Mouse (Mus musculus) kidney, embryonic 15.5 days (tissue): ENCODE results near the gene Abca8b. TPM values are rescaled to one million over a fixed set of nuclear protein-coding genes. Genes with fewer than 3 reads are reported as not detected.
"Not testable (repeated sequence)": the region's sequence is repeated elsewhere in the genome, so short reads cannot be mapped to it uniquely, and the experiment has no call there.

ENCODE experiments used
- ATAC-seq: fragments of 200-750 bp; cut with Nextera tagmentation; replicated peaks from 2 replicates; pipeline ENCODE4 v1.8.0; 2017; ENCODE audit warnings: moderate TSS enrichment; ENCODE audit not compliant: low FRiP score
- H3K27ac ChIP-seq: fragments of 300-500 bp; sonication (generic); 2 replicates; pipeline ENCODE4 v1.5.1; 2015; ENCODE audit warnings: mild to moderate bottlenecking, inconsistent platforms
- H3K27me3 ChIP-seq: fragments of 300-500 bp; sonication (generic); 2 replicates; pipeline ENCODE4 v1.6.1; 2015; ENCODE audit warnings: inconsistent platforms
- H3K36me3 ChIP-seq: fragments of 300-500 bp; sonication (generic); 2 replicates; pipeline ENCODE4 v1.6.1; 2015; ENCODE audit warnings: inconsistent platforms
- H3K4me1 ChIP-seq: fragments of 300-500 bp; sonication (generic); 2 replicates; pipeline ENCODE4 v1.6.1; 2015; ENCODE audit warnings: inconsistent platforms
- H3K4me2 ChIP-seq: fragments of 300-500 bp; sonication (generic); 2 replicates; pipeline ENCODE4 v1.6.1; 2015; ENCODE audit warnings: moderate library complexity, mild to moderate bottlenecking, inconsistent platforms
- H3K4me3 ChIP-seq: fragments of 300-500 bp; sonication (generic); replicated peaks from 2 replicates; pipeline ENCODE4 v1.5.1; 2015; ENCODE audit warnings: mild to moderate bottlenecking, inconsistent platforms
- H3K9ac ChIP-seq: fragments of 300-500 bp; sonication (generic); 2 replicates; pipeline ENCODE4 v1.6.1; 2015; ENCODE audit warnings: mild to moderate bottlenecking, inconsistent platforms
- H3K9me3 ChIP-seq: fragments of 300-500 bp; sonication (generic); replicated peaks from 2 replicates; pipeline ENCODE4 v1.6.1; 2016; ENCODE audit warnings: inconsistent platforms
- WGBS: fragments of 180-500 bp; shearing (Covaris S2); methylation state at CpG from one replicate; pipeline ENCODE4 v1.1.7; 2015; ENCODE audit warnings: mixed read lengths; 5-methylcytosine and 5-hydroxymethylcytosine counted together
- polyA plus RNA-seq: library from polyadenylated mRNA; unstranded; fragments of >200 nt; fragmentation: Nextera tagmentation; extraction: Ambion mirVana; gene quantifications from 2 replicates; pipeline ENCODE4 v1.2.1, GENCODE M21; 2015

Gene Abca8b
- polyA plus RNA-seq, result 0.47 and 0.63 TPM in 2 replicates

DNA sequence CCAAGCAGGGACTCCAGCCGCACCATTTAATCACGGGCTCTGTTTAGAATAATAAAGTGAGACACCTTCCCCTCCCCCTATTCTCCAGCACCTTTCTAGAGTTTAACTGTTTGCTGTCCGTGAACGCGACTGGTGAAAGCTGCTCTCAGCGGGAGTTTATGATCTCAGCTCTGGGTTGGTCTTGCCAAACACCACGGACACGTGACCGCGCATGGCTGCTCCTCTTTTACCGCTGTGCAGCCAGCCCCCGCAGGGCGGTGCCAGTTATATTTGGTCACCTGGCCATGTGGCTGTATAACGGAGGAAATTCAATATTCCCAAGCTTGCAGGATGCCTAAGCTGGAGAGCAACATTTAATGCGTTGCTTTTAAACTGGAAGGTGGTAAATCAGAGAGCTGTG, at the start of gene Abca8b:
TSS of gene Abca8b (minus strand) at position 222 of the 400 bp plus-strand sequence.
- Histone ChIP-seq H3K4me2 (peak within 1 kb of the TSS; percentile 70), H3K27ac (no peak within 1 kb of the TSS), H3K9me3 (no peaks in the 10 kb centered on the region), H3K4me1 (peaks cover 15% of the 10 kb centered on the region; the same call in 1 of the 2 replicates), H3K36me3 (no peaks in the 10 kb centered on the region), H3K4me3 (peak within 1 kb of the TSS; percentile 43), H3K27me3 (no peaks in the 10 kb centered on the region), H3K9ac (peak within 1 kb of the TSS; percentile 5; the same call in 1 of the 2 replicates)
- WGBS, result 0% methylated on average over 15 of the region's 15 CpGs
- ATAC-seq, result peak; percentile 97

DNA sequence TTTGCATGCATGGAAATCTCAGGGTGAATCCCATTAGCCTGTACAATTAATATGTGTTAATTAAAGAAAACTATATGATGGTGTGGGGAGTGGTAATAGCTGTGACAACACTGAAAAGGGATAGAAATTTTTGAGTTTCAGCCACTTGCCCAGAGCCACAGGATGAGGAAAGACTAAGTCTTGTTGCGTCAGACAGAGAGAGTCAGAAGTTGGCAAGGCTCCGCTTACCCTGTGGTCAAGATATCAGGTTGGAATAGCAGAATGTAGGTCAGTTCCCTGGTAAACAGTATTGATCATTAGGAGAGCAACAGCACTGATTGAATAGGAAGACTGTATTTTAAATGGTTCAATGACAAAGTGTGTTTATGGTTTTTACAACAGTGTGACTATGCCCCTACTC, 42.1 kb upstream of the Abca8b start:
- no peaks in the 10 kb centered on the region for H3K4me1 ChIP-seq
- WGBS, result 90% methylated on average over 2 of the region's 2 CpGs
- no peak for ATAC-seq

DNA sequence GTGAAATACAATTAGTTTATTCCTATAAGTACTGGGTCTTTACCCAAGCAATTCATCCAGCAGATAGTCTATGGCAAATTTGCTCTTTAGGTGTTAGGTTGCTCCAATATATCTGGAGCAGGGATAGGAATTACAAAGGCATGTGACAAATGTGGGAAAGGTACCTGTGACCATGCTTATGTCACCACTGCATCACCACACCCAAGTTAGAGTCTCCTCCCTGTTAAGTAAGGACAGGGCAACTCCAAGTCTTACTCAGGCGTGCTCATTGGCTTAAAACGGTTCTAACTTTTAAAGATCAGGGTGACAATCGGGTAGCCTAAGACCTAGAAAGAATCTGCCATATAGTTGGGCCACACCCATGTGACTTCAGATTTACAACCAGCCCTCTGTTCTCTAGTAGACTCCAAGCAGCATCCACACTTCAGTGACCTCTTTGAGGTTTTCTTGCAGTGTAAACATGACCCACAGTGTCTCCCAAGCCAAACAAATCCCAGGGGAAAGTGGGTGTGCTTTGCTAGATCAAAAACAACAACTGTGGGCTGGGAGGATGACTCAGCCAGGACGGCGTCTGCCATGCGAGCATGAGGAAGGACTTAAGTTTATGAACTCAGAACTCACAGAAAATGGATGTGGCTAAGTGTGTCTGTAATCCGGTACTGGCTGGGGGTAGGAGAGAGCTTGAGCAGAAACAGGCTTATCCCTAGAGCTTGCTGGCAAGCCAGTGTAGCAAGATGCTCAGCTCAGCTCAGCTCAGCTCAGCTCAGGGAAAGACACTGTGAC, 33.5 kb upstream of the Abca8b start:
- no peaks in the 10 kb centered on the region for H3K27me3 ChIP-seq
- H3K9ac ChIP-seq, result no peak overlapping the region
- ATAC-seq, result peak; percentile 95
- H3K4me3 ChIP-seq, result no peak overlapping the region
- H3K4me2 ChIP-seq, result peak overlapping the region; percentile 24; the same call in 1 of the 2 replicates
- no peaks in the 10 kb centered on the region for H3K36me3 ChIP-seq
- H3K27ac ChIP-seq, result no peak overlapping the region
- peaks cover 10% of the 10 kb centered on the region; the same call in 1 of the 2 replicates for H3K4me1 ChIP-seq
- no peaks in the 10 kb centered on the region for H3K9me3 ChIP-seq
- 7% methylated on average over 7 of the region's 7 CpGs for WGBS

More for the DNA sequence above, 42.1 kb upstream of the Abca8b start:
- Histone ChIP-seq H3K9ac (no peak overlapping the region), H3K36me3 (no peaks in the 10 kb centered on the region), H3K27me3 (no peaks in the 10 kb centered on the region), H3K4me3 (no peak overlapping the region), H3K9me3 (no peaks in the 10 kb centered on the region), H3K4me2 (no peak overlapping the region), H3K27ac (no peak overlapping the region)

- Histone ChIP-seq H3K4me3 (no peak overlapping the region), H3K4me2 (no peak overlapping the region), H3K9me3 (no peaks in the 10 kb centered on the region), H3K4me1 (no peaks in the 10 kb centered on the region), H3K36me3 (no peaks in the 10 kb centered on the region), H3K27ac (no peak overlapping the region), H3K9ac (no peak overlapping the region), H3K27me3 (no peaks in the 10 kb centered on the region)
- WGBS, result 62% methylated on average over 2 of the region's 2 CpGs
- ATAC-seq, result no peak
Measured at GRCm38 (mm10) chr11:110010836-110011546, 15.3 kb upstream of the Abca8b start.

DNA sequence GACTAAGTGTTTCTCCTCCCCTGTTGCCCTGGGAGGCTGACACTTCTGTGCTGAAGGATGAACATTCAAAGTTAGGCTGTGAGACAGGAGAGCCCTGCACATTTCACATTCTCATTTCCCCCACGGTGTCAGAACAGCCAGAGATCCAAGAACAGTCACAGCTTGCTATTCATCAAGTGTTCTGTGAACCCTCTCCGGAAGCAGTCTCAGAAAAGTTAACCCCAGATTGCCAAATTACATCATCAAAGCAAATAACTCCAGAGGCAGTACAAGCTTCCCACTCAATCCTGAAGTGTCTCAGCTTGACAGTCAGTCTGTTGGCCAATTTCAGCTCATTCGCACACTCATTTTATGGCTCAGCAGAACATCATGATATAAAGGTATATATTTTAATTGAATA, 632 bp downstream of the Abca8b start:
- 2% methylated on average over 3 of the region's 3 CpGs for WGBS
- Histone ChIP-seq H3K27ac (no peak overlapping the region), H3K4me1 (peaks cover 15% of the 10 kb centered on the region; the same call in 1 of the 2 replicates)

DNA sequence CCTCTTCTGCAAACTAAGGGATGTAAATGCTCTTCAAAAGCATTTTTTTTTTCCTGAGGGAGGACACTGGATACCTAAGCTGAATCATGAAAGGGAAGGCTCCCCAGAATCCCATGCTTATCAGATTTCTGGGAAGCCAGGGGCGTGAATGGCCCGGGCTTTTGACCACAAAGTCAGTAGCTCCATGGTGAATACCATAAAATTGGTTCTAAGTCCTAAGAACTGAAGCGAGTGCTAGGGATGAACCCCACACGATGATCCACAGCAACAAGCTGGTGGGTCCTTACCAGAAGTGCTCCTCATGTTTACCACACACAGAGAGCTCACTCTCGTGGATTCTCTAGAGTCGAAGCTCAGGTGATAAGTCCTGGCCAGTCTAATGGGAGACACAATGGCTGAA, 1.6 kb downstream of the Abca8b start:
- peaks cover 15% of the 10 kb centered on the region; the same call in 1 of the 2 replicates for H3K4me1 ChIP-seq
- H3K9me3 ChIP-seq, result no peaks in the 10 kb centered on the region
- no peak overlapping the region for H3K4me2 ChIP-seq
- no peak for ATAC-seq
- no peak overlapping the region for H3K9ac ChIP-seq
- no peak overlapping the region for H3K4me3 ChIP-seq
- WGBS, result 37% methylated on average over 6 of the region's 6 CpGs
- H3K27me3 ChIP-seq, result no peaks in the 10 kb centered on the region
- H3K27ac ChIP-seq, result no peak overlapping the region
- no peaks in the 10 kb centered on the region for H3K36me3 ChIP-seq

More for the DNA sequence above, 632 bp downstream of the Abca8b start:
- ATAC-seq, result peak; percentile 67
- Histone ChIP-seq H3K9me3 (no peaks in the 10 kb centered on the region), H3K27me3 (no peaks in the 10 kb centered on the region), H3K4me3 (peak overlapping the region; percentile 43), H3K36me3 (no peaks in the 10 kb centered on the region), H3K9ac (no peak overlapping the region), H3K4me2 (peak overlapping the region; percentile 70)

GRCm38 (mm10) chr11:109991270-109991669, 4.4 kb downstream of the Abca8b start:
- H3K27me3 ChIP-seq, result no peaks in the 10 kb centered on the region
- ATAC-seq, result no peak
- 77% methylated on average over 3 of the region's 3 CpGs for WGBS
- no peak overlapping the region for H3K4me3 ChIP-seq
- H3K9me3 ChIP-seq, result no peaks in the 10 kb centered on the region
- no peak overlapping the region for H3K4me2 ChIP-seq
- peaks cover 15% of the 10 kb centered on the region; the same call in 1 of the 2 replicates for H3K4me1 ChIP-seq
- no peak overlapping the region for H3K27ac ChIP-seq
- no peak overlapping the region for H3K9ac ChIP-seq
- no peaks in the 10 kb centered on the region for H3K36me3 ChIP-seq

GRCm38 (mm10) chr11:109990256-109990655, 5.4 kb downstream of the Abca8b start:
- Histone ChIP-seq H3K27me3 (no peaks in the 10 kb centered on the region), H3K9me3 (no peaks in the 10 kb centered on the region), H3K4me2 (no peak overlapping the region), H3K4me1 (peaks cover 8% of the 10 kb centered on the region; the same call in 1 of the 2 replicates), H3K36me3 (no peaks in the 10 kb centered on the region), H3K27ac (no peak overlapping the region), H3K4me3 (no peak overlapping the region), H3K9ac (no peak overlapping the region)
- 84% methylated on average over 2 of the region's 2 CpGs for WGBS
- ATAC-seq, result no peak

GRCm38 (mm10) chr11:109988164-109988563, 7.5 kb downstream of the Abca8b start:
- H3K4me3 ChIP-seq, result no peak overlapping the region
- H3K36me3 ChIP-seq, result no peaks in the 10 kb centered on the region
- H3K4me1 ChIP-seq, result no peaks in the 10 kb centered on the region
- no peak overlapping the region for H3K27ac ChIP-seq
- WGBS, result 71% methylated on average over 1 of the region's 1 CpGs
- no peak overlapping the region for H3K4me2 ChIP-seq
- no peaks in the 10 kb centered on the region for H3K9me3 ChIP-seq
- H3K27me3 ChIP-seq, result no peaks in the 10 kb centered on the region
- H3K9ac ChIP-seq, result no peak overlapping the region
- ATAC-seq, result no peak

- H3K36me3 ChIP-seq, H3K4me2 ChIP-seq, H3K9me3 ChIP-seq, H3K4me3 ChIP-seq, ATAC-seq, H3K27ac ChIP-seq, H3K4me1 ChIP-seq, H3K9ac ChIP-seq, H3K27me3 ChIP-seq: not testable (repeated sequence)
- 39% methylated on average over 11 of the region's 11 CpGs for WGBS
Measured at GRCm38 (mm10) chr11:109987460-109988072, 8.1 kb downstream of the Abca8b start.

DNA sequence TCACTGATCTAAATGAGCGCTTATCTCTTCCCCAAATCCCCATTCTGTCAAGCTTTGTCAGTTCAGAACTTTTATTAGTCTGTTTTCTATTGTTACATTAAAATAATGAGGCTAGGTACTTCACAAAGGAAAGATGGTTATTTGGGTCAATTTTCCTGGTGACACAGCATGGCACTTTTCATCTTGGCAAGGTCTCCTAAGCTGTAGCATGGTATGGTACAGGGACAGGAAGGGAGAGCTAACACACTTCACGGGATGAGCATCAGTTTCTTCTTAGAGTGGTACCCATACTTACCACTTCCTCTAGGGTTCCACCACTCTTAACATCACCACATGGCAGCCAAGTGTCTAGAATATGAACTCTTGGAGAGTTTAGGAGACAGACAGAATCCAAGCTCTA, 13.8 kb downstream of the Abca8b start:
- H3K9ac ChIP-seq, result no peak overlapping the region
- no peak overlapping the region for H3K27ac ChIP-seq
- no peaks in the 10 kb centered on the region for H3K4me1 ChIP-seq
- 86% methylated on average over 2 of the region's 2 CpGs for WGBS
- H3K9me3 ChIP-seq, result no peaks in the 10 kb centered on the region
- H3K4me2 ChIP-seq, result no peak overlapping the region
- no peak overlapping the region for H3K4me3 ChIP-seq
- no peaks in the 10 kb centered on the region for H3K36me3 ChIP-seq
- ATAC-seq, result no peak
- H3K27me3 ChIP-seq, result no peaks in the 10 kb centered on the region

DNA sequence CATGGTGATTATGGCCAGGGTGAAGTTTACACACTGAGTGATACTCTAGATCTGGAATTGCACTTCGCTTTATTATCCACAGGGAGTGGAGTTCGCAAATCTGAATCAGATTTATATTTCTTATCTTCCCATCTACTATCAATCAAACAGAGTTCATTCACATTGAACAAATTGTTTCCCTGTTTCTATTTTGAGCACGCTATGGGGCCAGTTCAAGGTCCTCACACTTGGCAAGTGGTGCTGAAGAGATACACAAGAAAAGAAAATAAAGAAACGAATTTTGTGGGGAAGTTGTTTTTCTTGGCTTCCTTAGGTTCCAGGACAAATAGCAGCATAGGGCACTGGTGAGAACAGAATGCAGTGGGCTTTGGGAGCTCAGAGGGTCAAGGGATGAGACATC, 25.1 kb downstream of the Abca8b start:
- Histone ChIP-seq H3K4me2 (no peak overlapping the region), H3K27me3 (no peaks in the 10 kb centered on the region), H3K36me3 (no peaks in the 10 kb centered on the region), H3K4me1 (no peaks in the 10 kb centered on the region), H3K4me3 (no peak overlapping the region), H3K9me3 (0 out of 2 replicates have a peak, but pooled peaks cover 4% of the 10 kb centered on the region), H3K9ac (no peak overlapping the region), H3K27ac (no peak overlapping the region)
- 43% methylated on average over 4 of the region's 4 CpGs for WGBS
- ATAC-seq, result no peak
